Mouse (Mus musculus) G1E (cell line): ENCODE data around the gene Cyp4f13. TPM values are rescaled to one million over a fixed set of nuclear protein-coding genes. Genes with fewer than 3 reads are reported as not detected.

Source experiments
- ATAC-seq: 2 replicates; pipeline ENCODE4 v1.8.0; 2016; ENCODE audit warnings: mild to moderate bottlenecking; ENCODE audit not compliant: insufficient number of reproducible peaks, poor library complexity, low FRiP score, severe bottlenecking; ENCODE audit errors: extremely low read depth
- DNase-seq: peaks from one replicate; pipeline ENCODE4 v3.0.0; 2012; ENCODE audit warnings: low spot score
- H3K27me3 ChIP-seq: 2 replicates; pipeline ENCODE4 v1.6.1; 2012; ENCODE audit warnings: mild to moderate bottlenecking, low read length, inconsistent platforms; ENCODE audit not compliant: insufficient read depth
- H3K36me3 ChIP-seq: replicated peaks from 2 replicates; pipeline ENCODE3; 2012; ENCODE audit warnings: mild to moderate bottlenecking, inconsistent platforms
- H3K4me1 ChIP-seq: 2 replicates; pipeline ENCODE4 v1.6.1; 2012; ENCODE audit warnings: low read depth, low read length, inconsistent platforms, mixed read lengths; ENCODE audit not compliant: insufficient read depth
- H3K4me3 ChIP-seq: 2 replicates; pipeline ENCODE4 v1.5.1; 2012; ENCODE audit warnings: low read depth, mild to moderate bottlenecking, inconsistent platforms, low read length, moderate library complexity, mixed read lengths
- H3K9me3 ChIP-seq: replicated peaks from 2 replicates; pipeline ENCODE4 v1.6.1; 2012; ENCODE audit warnings: inconsistent platforms
- CTCF ChIP-seq: IDR thresholded peaks from 2 replicates; pipeline ENCODE4 v1.5.1; 2012; ENCODE audit warnings: low read depth, low read length, inconsistent platforms, mixed read lengths
- GATA1 ChIP-seq: IDR thresholded peaks from 2 replicates; pipeline ENCODE4 v1.6.1; 2012; ENCODE audit warnings: borderline replicate concordance, low read length, inconsistent platforms, mixed read lengths
- GATA2 ChIP-seq: IDR thresholded peaks from 2 replicates; pipeline ENCODE4 v1.6.1; 2012; ENCODE audit warnings: low read depth, low read length, inconsistent platforms, borderline replicate concordance
- POLR2AphosphoS5 ChIP-seq: IDR thresholded peaks from 2 replicates; pipeline ENCODE4 v1.6.1; 2012; ENCODE audit warnings: low read depth, low read length, inconsistent platforms; ENCODE audit not compliant: insufficient replicate concordance
- TAL1 ChIP-seq: conservative IDR thresholded peaks from 2 replicates; pipeline ENCODE4 v1.6.1; 2012; ENCODE audit warnings: low read depth, low read length, inconsistent platforms, mixed read lengths
- polyA plus RNA-seq: library from polyadenylated mRNA; stranded (reverse); fragments of >175 nt; gene quantifications from 2 replicates; pipeline ENCODE4 v1.2.3, GENCODE M21; 2012
- total RNA-seq, 2 experiments: library from RNA; stranded (forward) in 1 of 2; stranded (reverse) in 1 of 2; fragments of 200-1000 nt in 1 of 2; fragments of >200 nt in 1 of 2; fragmentation: Nextera tagmentation in 1 of 2; gene quantifications; 2 replicates each; pipeline ENCODE4 v1.2.3; 2014 to 2017

The Cyp4f13 gene
- total and polyA plus RNA-seq, 3 experiments, result 12.1 to 39.1 (median 16.7) TPM

DNA sequence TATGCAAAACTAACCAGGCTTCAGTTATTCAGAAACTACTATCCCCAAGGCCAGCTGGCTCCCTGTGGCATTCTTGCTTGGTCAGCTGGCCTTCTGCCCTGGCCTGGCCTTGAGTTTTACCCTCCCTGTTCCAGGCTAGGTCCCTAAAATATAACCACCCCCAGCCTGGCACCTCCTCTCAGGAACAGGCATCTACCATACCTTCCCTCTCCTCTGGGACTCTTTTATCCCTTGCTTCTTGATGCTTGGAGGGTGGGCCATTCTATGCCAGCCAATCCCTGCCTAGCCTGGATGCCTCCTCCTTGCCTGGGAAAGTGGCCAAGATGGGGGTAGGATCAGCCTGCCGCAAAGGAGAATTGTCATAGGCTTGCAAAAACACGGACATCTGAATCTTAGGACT, 30.1 kb downstream of the Cyp4f13 start, which contains the start of gene Cyp4f14:
Gene Cyp4f14, minus strand, starts transcription at position 212 of the 400 bp plus-strand sequence.
- Histone ChIP-seq H3K27me3 (peaks cover 18% of the 10 kb centered on the region), H3K4me3 (no peak within 1 kb of the TSS), H3K36me3 (no peaks in the 10 kb centered on the region), H3K4me1 (no peaks in the 10 kb centered on the region; the same call in 1 of the 2 replicates), H3K9me3 (no peaks in the 10 kb centered on the region)
- DNase-seq (no peak), ATAC-seq (no peak)
- no peak for TF ChIP-seq POLR2AphosphoS5
- TF ChIP-seq GATA2, result no peak
- TF ChIP-seq GATA1, result no peak
- TF ChIP-seq TAL1, result no peak
- TF ChIP-seq CTCF, result no peak

DNA sequence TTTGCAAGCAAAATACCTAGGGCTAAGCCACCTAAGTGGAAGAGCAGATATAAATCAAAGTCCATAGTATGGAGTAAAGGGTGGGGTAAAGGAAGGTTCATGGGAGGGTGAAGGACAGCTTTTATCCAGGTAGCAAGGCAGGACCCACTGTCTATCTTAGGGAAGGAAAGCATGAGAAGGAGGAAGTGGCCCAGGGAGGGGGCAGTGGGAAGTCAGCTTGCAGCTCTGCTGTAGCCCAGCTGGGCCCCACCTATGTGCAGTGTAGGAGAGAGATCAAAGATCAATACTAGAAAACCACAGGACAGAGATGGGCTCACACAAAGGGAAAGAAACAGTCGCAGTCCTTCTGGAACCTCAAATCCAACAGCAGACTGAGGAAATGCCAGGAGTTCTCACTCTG, 31.1 kb downstream of the Cyp4f13 start:
- Histone ChIP-seq H3K4me3 (no peak overlapping the region), H3K36me3 (no peaks in the 10 kb centered on the region), H3K27me3 (peaks cover 23% of the 10 kb centered on the region), H3K4me1 (no peaks in the 10 kb centered on the region; the same call in 1 of the 2 replicates), H3K9me3 (no peaks in the 10 kb centered on the region)
- DNase-seq, result no peak
- ATAC-seq, result no peak
- TF ChIP-seq CTCF (no peak), POLR2AphosphoS5 (no peak), TAL1 (no peak), GATA1 (no peak), GATA2 (no peak)

DNA sequence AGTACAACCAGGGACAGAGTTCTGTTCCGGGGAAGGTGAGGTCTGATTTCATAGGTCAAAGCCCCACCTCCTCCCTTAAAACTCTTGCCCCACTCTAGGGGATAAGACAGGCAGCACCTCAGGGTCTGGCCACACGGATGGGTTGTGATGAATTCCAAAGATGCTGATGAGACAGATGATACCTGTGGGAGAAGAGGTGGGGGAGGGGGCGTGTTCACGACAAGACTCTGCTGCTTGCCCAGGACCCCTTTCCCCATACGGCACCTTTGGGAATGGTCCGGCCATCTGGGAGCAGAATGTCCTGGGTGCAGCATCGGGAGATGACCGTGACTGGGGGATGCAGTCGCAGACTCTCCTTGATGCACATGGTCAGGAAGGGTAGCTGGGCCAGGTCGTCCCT, 41.0 kb downstream of the Cyp4f13 start:
- DNase-seq (no peak), ATAC-seq (no peak)
- Histone ChIP-seq H3K36me3 (no peaks in the 10 kb centered on the region), H3K4me1 (no peaks in the 10 kb centered on the region), H3K27me3 (no peaks in the 10 kb centered on the region; the same call in 1 of the 2 replicates), H3K9me3 (no peaks in the 10 kb centered on the region), H3K4me3 (no peak overlapping the region)
- TF ChIP-seq POLR2AphosphoS5 (no peak), CTCF (no peak), GATA1 (no peak), TAL1 (no peak), GATA2 (no peak)

DNA sequence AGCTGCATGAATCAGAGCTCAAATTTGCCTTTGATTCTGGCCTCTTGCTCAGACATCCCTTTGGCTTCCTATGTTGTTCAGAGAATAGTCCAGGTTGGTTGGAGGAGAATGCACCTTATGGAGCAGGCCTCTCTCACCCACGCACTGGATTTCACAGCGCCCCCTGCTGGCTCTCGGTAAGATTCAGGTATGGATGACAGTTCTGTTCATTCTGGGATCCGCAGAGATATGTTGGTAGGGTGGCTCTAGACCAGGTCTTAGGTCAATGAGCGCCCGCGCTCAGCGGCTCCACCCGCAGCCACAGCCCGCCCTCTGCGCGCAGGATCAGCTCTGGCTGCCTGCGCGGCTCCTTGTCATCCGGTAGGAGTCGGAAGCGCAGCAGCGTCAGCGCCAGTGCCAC, 42.0 kb downstream of the Cyp4f13 start:
- H3K27me3 ChIP-seq, result no peaks in the 10 kb centered on the region; the same call in 1 of the 2 replicates
- H3K36me3 ChIP-seq, result no peaks in the 10 kb centered on the region
- no peaks in the 10 kb centered on the region for H3K9me3 ChIP-seq
- ATAC-seq (no peak), DNase-seq (no peak)
- TF ChIP-seq CTCF (peak; percentile 41; the same call in 1 of the 2 replicates), TAL1 (no peak)
- H3K4me3 ChIP-seq, result no peak overlapping the region
- H3K4me1 ChIP-seq, result no peaks in the 10 kb centered on the region

DNA sequence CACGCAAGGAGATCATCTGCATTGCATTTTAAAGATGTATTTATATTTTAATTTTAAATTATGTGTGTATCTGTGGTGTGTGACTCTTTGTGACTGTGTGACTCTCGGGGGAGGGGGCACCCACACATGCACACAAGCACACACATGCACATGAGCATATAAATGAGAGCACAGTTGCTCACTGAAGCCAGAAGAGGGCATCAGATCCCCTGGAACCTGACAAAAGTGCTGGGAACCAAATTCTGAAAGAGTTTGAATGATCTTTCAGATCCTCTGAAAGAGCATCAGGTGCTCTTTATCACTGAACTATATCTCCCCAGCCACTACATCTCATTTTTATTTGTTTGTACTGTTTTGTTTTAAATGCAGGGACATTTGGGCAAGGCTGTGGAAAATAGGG, 42.8 kb downstream of the Cyp4f13 start:
- Histone ChIP-seq H3K4me1 (no peaks in the 10 kb centered on the region), H3K36me3 (no peaks in the 10 kb centered on the region), H3K27me3 (no peaks in the 10 kb centered on the region; the same call in 1 of the 2 replicates), H3K4me3 (no peak overlapping the region), H3K9me3 (no peaks in the 10 kb centered on the region)
- DNase-seq (no peak), ATAC-seq (no peak)
- TF ChIP-seq TAL1 (no peak), POLR2AphosphoS5 (no peak), GATA2 (no peak), CTCF (no peak), GATA1 (no peak)

DNA sequence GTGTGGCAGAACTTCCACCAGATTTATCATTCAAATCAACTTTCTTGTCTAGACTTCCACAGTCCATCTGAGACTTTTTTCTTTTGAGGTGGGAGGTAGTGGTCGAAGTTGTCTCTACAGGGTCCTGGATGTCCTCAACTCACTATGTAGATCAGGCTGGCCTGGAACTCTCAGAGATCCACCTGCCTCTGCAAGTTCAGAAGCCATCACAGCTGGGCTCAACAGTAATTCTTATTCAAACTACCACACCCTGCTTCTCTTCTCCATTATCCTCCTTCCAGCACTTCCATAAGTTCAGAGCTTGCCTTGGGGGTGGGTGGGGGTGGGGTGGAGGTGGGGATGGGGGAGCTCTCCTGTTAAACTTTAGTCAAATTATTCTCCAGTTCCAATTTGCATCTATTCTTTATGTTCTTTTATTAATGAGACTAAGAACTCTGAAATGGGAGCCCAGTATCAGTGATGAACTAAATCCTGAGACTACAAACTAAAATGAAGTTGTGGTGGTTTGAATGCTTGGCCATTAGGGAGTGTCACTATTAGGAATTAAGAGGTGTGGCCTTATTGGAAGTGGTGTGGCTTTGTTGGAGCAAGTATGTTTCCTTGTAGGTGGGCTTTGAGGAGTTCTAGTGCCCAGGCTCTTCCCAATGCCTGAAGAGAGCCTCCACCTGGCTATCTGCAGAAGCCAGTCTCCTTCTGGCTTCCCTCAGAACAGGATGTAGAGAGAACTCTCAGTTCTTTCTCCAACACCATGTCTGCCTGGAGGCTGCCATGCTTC, 45.3 kb downstream of the Cyp4f13 start:
- DNase-seq (no peak), ATAC-seq (no peak)
- Histone ChIP-seq H3K9me3 (no peaks in the 10 kb centered on the region), H3K27me3 (peaks cover 3% of the 10 kb centered on the region; the same call in 1 of the 2 replicates), H3K4me3 (no peak overlapping the region), H3K36me3 (no peaks in the 10 kb centered on the region), H3K4me1 (no peaks in the 10 kb centered on the region)
- TF ChIP-seq POLR2AphosphoS5 (no peak), CTCF (no peak), GATA1 (no peak), GATA2 (no peak), TAL1 (no peak)

DNA sequence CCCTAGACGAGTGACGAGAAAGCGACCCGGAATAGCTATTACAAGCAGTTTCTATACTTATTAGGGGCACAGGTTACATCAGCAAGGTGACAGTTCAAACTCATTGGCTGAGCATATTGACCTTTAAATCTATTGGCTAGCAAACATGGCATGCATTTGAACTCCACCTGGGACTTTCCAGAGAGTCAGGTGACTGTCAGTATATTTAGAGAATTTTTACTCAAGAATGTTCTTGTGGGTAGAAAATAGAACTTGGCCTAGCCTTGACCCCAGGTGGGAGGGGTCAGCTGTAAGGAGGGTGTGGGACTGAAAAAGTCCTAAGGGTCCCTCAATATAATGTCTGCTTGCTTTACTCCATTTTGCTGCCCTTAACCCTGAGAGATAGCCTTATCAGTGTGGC, 51.8 kb downstream of the Cyp4f13 start:
- Histone ChIP-seq H3K36me3 (no peaks in the 10 kb centered on the region), H3K9me3 (no peaks in the 10 kb centered on the region), H3K27me3 (peaks cover 9% of the 10 kb centered on the region; the same call in 1 of the 2 replicates), H3K4me1 (peaks cover 7% of the 10 kb centered on the region), H3K4me3 (no peak overlapping the region)
- DNase-seq, result no peak
- TF ChIP-seq CTCF (no peak), POLR2AphosphoS5 (no peak), TAL1 (no peak), GATA1 (no peak), GATA2 (no peak)
- ATAC-seq, result no peak
